Comparison of ENCODE assay signal across 8 mouse cellular contexts in the genomic region with DNA sequence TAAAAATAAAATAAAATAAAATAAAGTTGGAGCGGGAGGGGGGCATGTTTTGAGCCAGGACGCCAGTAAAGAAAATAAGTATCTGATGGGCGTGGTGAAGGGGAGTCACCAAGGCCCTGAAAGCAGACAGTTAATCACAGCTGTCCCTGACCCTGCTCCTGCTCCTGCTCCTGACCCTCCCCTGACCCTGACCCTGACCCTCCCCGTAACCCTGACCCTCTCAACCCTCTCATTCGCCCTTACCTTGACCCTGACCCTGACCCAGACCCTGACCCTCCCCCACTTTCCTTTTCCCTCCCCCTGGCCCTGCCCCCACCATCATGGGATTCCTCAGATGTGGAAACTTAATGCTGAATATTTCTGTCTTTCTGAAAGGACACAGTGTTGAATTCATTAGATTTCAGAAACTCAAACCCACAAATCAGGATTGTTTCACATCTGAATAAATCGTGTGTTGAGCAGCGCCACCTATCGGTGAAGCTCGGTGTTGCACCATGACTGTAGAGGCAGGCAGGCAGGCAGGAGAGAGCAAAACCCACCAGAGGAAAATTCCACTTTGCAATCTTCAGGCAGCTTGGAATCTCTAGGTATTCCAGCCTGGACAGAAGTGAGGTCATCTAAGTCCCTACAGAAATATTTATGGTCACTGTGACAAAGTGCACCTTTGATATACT.
DNase-seq lines count a peak whose midpoint lies in the region; ATAC-seq and TF ChIP-seq lines count a peak whose summit lies in the region.

No protein-coding gene starts in this region.

- no peak overlapping the region for H3K27ac ChIP-seq in left cerebral cortex, adult 2 months
- H3K27ac ChIP-seq in midbrain, postnatal 0 days (ENCODE audit: low read depth, low read length): no peak overlapping the region
- H3K27ac ChIP-seq in stomach, embryonic 16.5 days (ENCODE audit: low read length): no peak overlapping the region

- peak; percentile 89 for TF ChIP-seq CTCF in left cerebral cortex, adult 2 months (IDR thresholded peaks at IDR 0.05)
- peak; percentile 95 for TF ChIP-seq CTCF in midbrain, postnatal 0 days (IDR thresholded peaks at IDR 0.05)

- H3K9me3 ChIP-seq in midbrain, postnatal 0 days (ENCODE audit: low read length): no peaks in the 10 kb centered on the region
- H3K9me3 ChIP-seq in stomach, embryonic 16.5 days (replicated peaks; ENCODE audit: control insufficient read depth, low read length): no peaks in the 10 kb centered on the region

- 55% methylated on average over 9 of the region's 9 CpGs for WGBS in midbrain, postnatal 0 days
- 50% methylated on average over 9 of the region's 9 CpGs for WGBS in stomach, embryonic 16.5 days

- no peaks in the 10 kb centered on the region for H3K36me3 ChIP-seq in midbrain, postnatal 0 days (ENCODE audit: insufficient read depth, low read length)
- no peaks in the 10 kb centered on the region for H3K36me3 ChIP-seq in stomach, embryonic 16.5 days (ENCODE audit: control insufficient read depth, insufficient read depth, low read length)

- peak; percentile 16 for DNase-seq in cerebellum, adult 11 months
- DNase-seq in adipocyte (ENCODE audit: low spot score): peak; percentile 74
- DNase-seq in embryo, embryonic 10.5 days (ENCODE audit: low spot score): peak; percentile 83
- peak; percentile 76 to 90 for DNase-seq in heart, postnatal 14 days
- peak; percentile 75 to 84 for DNase-seq in left cerebral cortex, adult 2 months (ENCODE audit: extremely low spot score in 1 of 2, low spot score in 2 of 2)
- peak; percentile 85 for DNase-seq in midbrain, postnatal 0 days (ENCODE audit: low spot score)

- no peak overlapping the region for H3K9ac ChIP-seq in midbrain, postnatal 0 days (replicated peaks; ENCODE audit: low read length, poor library complexity, severe bottlenecking)
- no peak overlapping the region for H3K9ac ChIP-seq in stomach, embryonic 16.5 days (ENCODE audit: low read length)

- no peak for ATAC-seq in cerebellum, adult (ENCODE audit: insufficient number of reproducible peaks, low FRiP score, low TSS enrichment)
- no peak for ATAC-seq in midbrain, postnatal 0 days (ENCODE audit: low FRiP score)
- 0 out of 2 replicates have a peak, but pooled peaks have one; percentile 40 for ATAC-seq in stomach, embryonic 16.5 days (ENCODE audit: insufficient read depth, low FRiP score)

- H3K4me3 ChIP-seq in left cerebral cortex, adult 2 months: no peak overlapping the region
- H3K4me3 ChIP-seq in midbrain, postnatal 0 days (ENCODE audit: low read depth, low read length): no peak overlapping the region
- no peak overlapping the region for H3K4me3 ChIP-seq in stomach, embryonic 16.5 days (replicated peaks; ENCODE audit: low read length)

- intact Hi-C loops in heart, postnatal 14 days (cut with DNase I): loop anchor here (5.0 to 10.0 kb wide), 2 partner anchors 98 to 319 kb away; no protein-coding TSS in a partner anchor
- intact Hi-C loops in left cerebral cortex, adult 2 months (cut with DNase I): loop anchor here (5.0 kb wide), 1 partner anchor 103 kb away; no protein-coding TSS in a partner anchor

- H3K4me2 ChIP-seq in midbrain, postnatal 0 days (ENCODE audit: low read depth, low read length, poor library complexity, severe bottlenecking): no peak overlapping the region
- H3K4me2 ChIP-seq in stomach, embryonic 16.5 days (ENCODE audit: low read depth, low read length): no peak overlapping the region

- no peaks in the 10 kb centered on the region for H3K4me1 ChIP-seq in midbrain, postnatal 0 days (ENCODE audit: insufficient read depth, low read length)
- H3K4me1 ChIP-seq in stomach, embryonic 16.5 days (ENCODE audit: control insufficient read depth, insufficient read depth, low read length): no peaks in the 10 kb centered on the region

- no peaks in the 10 kb centered on the region for H3K27me3 ChIP-seq in midbrain, postnatal 0 days (ENCODE audit: insufficient read depth, low read length)
- no peaks in the 10 kb centered on the region for H3K27me3 ChIP-seq in stomach, embryonic 16.5 days (ENCODE audit: control insufficient read depth, insufficient read depth, low read length)

Comparison
In these comparisons a context has a peak if more than half of its experiments do, and no peak if none do; other contexts are left out.
1. DNase-seq: peak in every context shown above with its lines; median percentile 85 in midbrain, postnatal 0 days; 83 in embryo, embryonic 10.5 days; 83 in heart, postnatal 14 days; 80 in left cerebral cortex, adult 2 months; 74 in adipocyte; 16 in cerebellum, adult 11 months.